Mouse (Mus musculus) MEL (cell line): ENCODE results near the gene Exoc6b. TPM values are rescaled to one million over a fixed set of nuclear protein-coding genes. Genes with fewer than 3 reads are reported as not detected.
"Not testable (repeated sequence)": the region's sequence is repeated elsewhere in the genome, so short reads cannot be mapped to it uniquely, and the experiment has no call there.

Experiments
- DNase-seq: peaks from one replicate; pipeline ENCODE4 v3.0.0; 2011; ENCODE audit warnings: low read depth, low spot score
- H3K27ac ChIP-seq: 2 replicates; pipeline ENCODE4 v1.5.1; 2012; ENCODE audit warnings: low read depth, mild to moderate bottlenecking, control low read depth, low read length, moderate library complexity; ENCODE audit not compliant: control insufficient read depth
- H3K27me3 ChIP-seq, 2 experiments: fragments of 150-350 bp in 1 of 2; sonication (generic) in 1 of 2; 2 replicates each; pipeline ENCODE4 v1.6.1; 2012; ENCODE audit warnings: low read length in 2 of 2, mild to moderate bottlenecking in 2 of 2, improper control_type of control experiment in 1 of 2, moderate library complexity in 1 of 2; ENCODE audit not compliant: insufficient read depth in 2 of 2, control insufficient read depth in 1 of 2
- H3K36me3 ChIP-seq, 2 experiments: 2 replicates each; pipeline ENCODE4 v1.6.1; 2012 to 2014; ENCODE audit warnings: low read length in 2 of 2, improper control_type of control experiment in 1 of 2, inconsistent platforms in 1 of 2, mild to moderate bottlenecking in 1 of 2; ENCODE audit not compliant: insufficient read depth in 2 of 2, control insufficient read depth in 1 of 2
- H3K4me1 ChIP-seq, 2 experiments: fragments of 150-350 bp in 1 of 2; sonication (generic) in 1 of 2; 2 replicates each; pipeline ENCODE4 v1.6.1; 2012; ENCODE audit warnings: low read length in 2 of 2, improper control_type of control experiment in 1 of 2, mild to moderate bottlenecking in 1 of 2; ENCODE audit not compliant: insufficient read depth in 2 of 2, control insufficient read depth in 1 of 2
- H3K4me3 ChIP-seq, 2 experiments: fragments of 150-350 bp in 1 of 2; sonication (generic) in 1 of 2; 2 replicates each; pipeline ENCODE4 v1.5.1; 2012; ENCODE audit warnings: low read depth in 2 of 2, low read length in 2 of 2, mild to moderate bottlenecking in 2 of 2, moderate library complexity in 2 of 2, control low read depth in 1 of 2, improper control_type of control experiment in 1 of 2; ENCODE audit not compliant: control insufficient read depth in 1 of 2, insufficient read depth in 1 of 2
- H3K79me2 ChIP-seq: 2 replicates; pipeline ENCODE4 v1.6.1; 2012; ENCODE audit warnings: mild to moderate bottlenecking, low read length, moderate library complexity; ENCODE audit not compliant: control insufficient read depth, poor library complexity, insufficient read depth
- H3K9ac ChIP-seq: 2 replicates; pipeline ENCODE4 v1.6.1; 2012; ENCODE audit warnings: low read depth, mild to moderate bottlenecking, control low read depth, low read length, moderate library complexity; ENCODE audit not compliant: control insufficient read depth, poor library complexity, severe bottlenecking
- H3K9me3 ChIP-seq: fragments of 150-350 bp; sonication (generic); replicated peaks from 2 replicates; pipeline ENCODE4 v1.6.1; 2012; ENCODE audit warnings: mild to moderate bottlenecking, low read length, improper control_type of control experiment, moderate library complexity; ENCODE audit not compliant: insufficient read depth
- CTCF ChIP-seq, 3 experiments: IDR thresholded peaks in 2 of 3; conservative IDR thresholded peaks in 1 of 3; 2 replicates each; pipeline ENCODE4 v1.5.1; 2011 to 2012; ENCODE audit warnings: low read length in 3 of 3, low read depth in 2 of 3, mild to moderate bottlenecking in 2 of 3, improper control_type of control experiment in 1 of 3, inconsistent platforms in 1 of 3, mixed read lengths in 1 of 3, moderate library complexity in 1 of 3; ENCODE audit not compliant: control insufficient read depth in 1 of 3, insufficient read depth in 1 of 3, poor library complexity in 1 of 3, severe bottlenecking in 1 of 3
- GABPA ChIP-seq: IDR thresholded peaks from 2 replicates; pipeline ENCODE4 v1.6.1; 2012; ENCODE audit warnings: low read depth, mild to moderate bottlenecking, inconsistent platforms, low read length, improper control_type of control experiment, moderate library complexity
- HCFC1 ChIP-seq: IDR thresholded peaks from 2 replicates; pipeline ENCODE4 v1.6.1; 2012; ENCODE audit warnings: low read depth, mild to moderate bottlenecking, inconsistent platforms, low read length, improper control_type of control experiment, moderate library complexity
- KAT2A ChIP-seq: conservative IDR thresholded peaks from 2 replicates; pipeline ENCODE4 v1.6.1; 2012; ENCODE audit warnings: low read depth, low read length, improper control_type of control experiment, inconsistent platforms
- MXI1 ChIP-seq: IDR thresholded peaks from 2 replicates; pipeline ENCODE4 v1.6.1; 2011; ENCODE audit warnings: mild to moderate bottlenecking, low read depth, low read length, improper control_type of control experiment
- NELFE ChIP-seq: IDR thresholded peaks from 2 replicates; pipeline ENCODE4 v1.6.1; 2011; ENCODE audit warnings: low read depth, low read length, improper control_type of control experiment
- RAD21 ChIP-seq: IDR thresholded peaks from 2 replicates; pipeline ENCODE4 v1.6.1; 2011; ENCODE audit warnings: mild to moderate bottlenecking, low read depth, low read length, improper control_type of control experiment
- SMC3 ChIP-seq: IDR thresholded peaks from 2 replicates; pipeline ENCODE4 v1.6.1; 2011; ENCODE audit warnings: low read depth, low read length, improper control_type of control experiment
- UBTF ChIP-seq: IDR thresholded peaks from 2 replicates; pipeline ENCODE4 v1.6.1; 2012; ENCODE audit warnings: low read depth, mild to moderate bottlenecking, inconsistent platforms, low read length, improper control_type of control experiment, moderate library complexity, borderline replicate concordance; ENCODE audit not compliant: insufficient read depth
- ZC3H11A ChIP-seq: IDR thresholded peaks from 2 replicates; pipeline ENCODE4 v1.6.1; 2012; ENCODE audit warnings: low read depth, mild to moderate bottlenecking, inconsistent platforms, low read length, improper control_type of control experiment
- polyA plus RNA-seq, 2 experiments: library from polyadenylated mRNA; stranded (reverse) in 1 of 2; unstranded in 1 of 2; fragments of >175 nt in 1 of 2; fragments of >200 nt in 1 of 2; gene quantifications; 2 replicates each; pipeline versions ENCODE4 v1.2.1 to v1.2.4; 2012; ENCODE audit warnings: low replicate concordance in 2 of 2, low read depth in 1 of 2; ENCODE audit not compliant: insufficient read length in 2 of 2, insufficient read depth in 1 of 2, missing spikeins in 1 of 2
- total RNA-seq: library from RNA; depleted of rRNA; stranded (reverse); fragments of 300-350 nt; gene quantifications from 2 replicates; pipeline ENCODE4 v1.2.3, GENCODE M21; 2012

Exoc6b gene
- total and polyA plus RNA-seq, 3 experiments = 3.4 to 6.5 TPM; not detected in 1

- TF ChIP-seq MXI1 (peak; percentile 69; the same call in 1 of the 2 replicates), UBTF (no peak), CTCF (IDR thresholded peaks at IDR 0.05 in 2 of 3, conservative IDR thresholded peaks at IDR 0.05 in 1 of 3; ENCODE audit: control insufficient read depth in 1 of 3, insufficient read depth in 1 of 3, low read depth in 2 of 3, low read length in 3 of 3, poor library complexity in 1 of 3, severe bottlenecking in 1 of 3) (no peak), GABPA (no peak), HCFC1 (peak; percentile 96)
Observed at GRCm38 (mm10) chr6:85069023-85069985, at the start of gene Exoc6b (continued).

- H3K4me3 ChIP-seq, H3K79me2 ChIP-seq: not testable (repeated sequence)
- DNase-seq = peak; percentile 61
Observed at GRCm38 (mm10) chr6:85117545-85118511, 48.5 kb upstream of the Exoc6b start.

GRCm38 (mm10) chr6:85105033-85105615 is 35.8 kb upstream of the Exoc6b start:
- no peaks in the 10 kb centered on the region for H3K79me2 ChIP-seq
- H3K4me3 ChIP-seq = no peak overlapping the region
- TF ChIP-seq KAT2A = no peak
- no peak for TF ChIP-seq NELFE
- H3K27me3 ChIP-seq = peaks cover 0 to 5% of the 10 kb centered on the region in 2 experiments; a peak in 3 of 4 replicates
- DNase-seq = no peak
- H3K9ac ChIP-seq = no peak overlapping the region
- H3K4me1 ChIP-seq = no peaks in the 10 kb centered on the region
- no peaks in the 10 kb centered on the region for H3K36me3 ChIP-seq
- no peak overlapping the region for H3K27ac ChIP-seq
- no peaks in the 10 kb centered on the region for H3K9me3 ChIP-seq

More at GRCm38 (mm10) chr6:85117545-85118511, 48.5 kb upstream of the Exoc6b start:
- H3K9ac ChIP-seq, H3K27ac ChIP-seq, H3K36me3 ChIP-seq, H3K27me3 ChIP-seq, H3K4me1 ChIP-seq, H3K9me3 ChIP-seq: not testable (repeated sequence)
- TF ChIP-seq SMC3 (peak; percentile 72), ZC3H11A (peak; percentile 59), RAD21 (peak; percentile 75), CTCF (IDR thresholded peaks at IDR 0.05 in 2 of 3, conservative IDR thresholded peaks at IDR 0.05 in 1 of 3; ENCODE audit: control insufficient read depth in 1 of 3, insufficient read depth in 1 of 3, low read depth in 2 of 3, low read length in 3 of 3, poor library complexity in 1 of 3, severe bottlenecking in 1 of 3) (peak; percentile 62 to 72 (median 67))
